Mouse (Mus musculus): ENCODE measurements around the gene Meis2. TPM values are rescaled to one million over a fixed set of nuclear protein-coding genes. Genes with fewer than 3 reads are reported as not detected.

The Meis2 gene
- total RNA-seq, 2 experiments from 2014 or later = 0.84 to 1.3 TPM

DNA sequence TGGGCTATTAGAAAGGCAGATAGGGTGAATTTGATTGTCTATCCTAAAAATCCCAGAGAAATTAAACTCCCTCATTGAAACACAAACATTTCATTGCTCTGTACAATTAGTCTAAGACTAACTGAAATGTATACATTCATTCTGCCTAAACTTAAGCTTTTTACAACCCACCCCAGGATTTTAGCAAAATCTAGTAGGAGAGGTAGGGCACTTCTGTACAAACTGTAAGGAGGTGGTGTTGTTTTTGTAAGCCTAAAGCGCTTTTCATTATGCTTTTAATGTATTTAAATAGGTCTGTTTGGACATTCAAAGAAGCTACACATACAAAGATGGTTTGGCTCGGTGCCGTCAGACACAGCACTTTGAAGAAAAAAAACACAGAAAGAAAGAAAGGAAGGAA lies 8.4 kb upstream of the Meis2 start:
- TF ChIP-seq CTCF (IDR thresholded peaks at IDR 0.05) = no peak
- no peak overlapping the region for H3K4me3 ChIP-seq
- DNase-seq = no peak
- intact Hi-C loops (cut with DNase I) = no loop called here
- no peak overlapping the region for H3K27ac ChIP-seq

DNA sequence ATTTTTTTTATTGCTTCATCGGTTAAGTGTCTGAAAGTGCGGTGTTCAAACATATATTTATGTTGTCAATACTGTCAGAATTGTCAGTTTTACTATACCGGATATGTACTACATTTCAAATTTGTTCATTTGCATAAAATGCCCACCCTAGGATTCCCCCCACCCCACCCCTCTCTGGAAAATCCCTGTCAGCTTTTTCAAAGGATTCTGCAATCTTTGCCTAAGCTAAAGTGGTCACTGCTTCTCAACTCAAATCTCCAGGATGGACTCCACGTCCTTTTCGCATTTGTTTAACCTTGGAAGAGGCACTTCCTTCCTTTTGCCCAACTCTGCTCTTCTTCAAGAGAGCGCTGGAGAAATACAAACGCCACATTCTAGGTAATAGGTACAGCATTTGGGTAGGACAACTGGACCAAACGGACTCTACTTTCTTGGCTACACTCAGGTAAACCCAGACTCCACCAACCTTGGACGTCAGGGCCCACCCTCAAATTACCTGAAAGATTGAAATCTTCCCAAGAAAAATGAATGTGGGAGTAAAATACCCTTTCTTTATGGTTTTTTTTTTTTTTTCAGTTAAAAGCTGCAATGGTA lies 7.8 kb upstream of the Meis2 start:
- no peak for TF ChIP-seq CTCF (IDR thresholded peaks at IDR 0.05)
- Histone ChIP-seq H3K27ac (no peak overlapping the region), H3K4me3 (no peak overlapping the region)
- no peak for DNase-seq
- intact Hi-C loops (cut with DNase I) = no loop called here

DNA sequence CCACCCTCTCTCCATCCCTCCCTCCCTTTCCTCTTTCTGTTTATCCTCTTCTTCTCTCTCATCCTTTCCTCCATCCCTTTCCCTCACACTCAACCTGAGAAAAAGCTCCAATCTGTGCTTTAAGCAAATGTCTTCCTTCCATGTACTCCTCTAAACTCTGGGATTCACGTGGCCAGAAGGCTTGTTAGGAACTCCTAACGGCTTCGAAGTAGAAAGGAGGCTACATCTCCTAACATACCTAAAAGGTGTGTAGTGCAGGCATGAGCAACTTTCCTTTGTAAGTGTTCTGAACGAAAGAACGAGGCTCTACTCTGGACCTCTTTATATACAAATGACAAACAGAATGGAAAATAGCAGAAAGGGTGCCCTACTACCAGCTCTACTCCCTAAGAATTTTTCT lies 7.1 kb upstream of the Meis2 start:
- intact Hi-C loops (cut with DNase I) = no loop called here
- no peak for TF ChIP-seq CTCF (IDR thresholded peaks at IDR 0.05)
- Histone ChIP-seq H3K27ac (no peak overlapping the region), H3K4me3 (no peak overlapping the region)
- no peak for DNase-seq

DNA sequence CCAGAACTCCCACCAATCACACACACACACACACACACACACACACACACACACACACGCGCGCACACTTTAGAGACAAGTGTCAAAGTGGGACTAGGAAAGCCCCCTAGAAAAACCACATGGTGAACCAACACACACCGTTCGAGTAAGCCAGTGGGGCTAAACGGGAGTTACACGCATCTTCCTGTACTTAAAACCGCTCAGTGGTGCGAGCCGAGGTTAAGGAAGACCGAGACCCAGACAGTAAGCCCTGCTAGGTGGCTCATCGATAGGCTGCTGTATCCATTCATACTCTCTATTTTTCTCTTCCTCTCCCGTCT lies 6.6 kb upstream of the Meis2 start:
- no peak for TF ChIP-seq CTCF (IDR thresholded peaks at IDR 0.05)
- no peak overlapping the region for H3K27ac ChIP-seq
- intact Hi-C loops (cut with DNase I) = no loop called here

DNA sequence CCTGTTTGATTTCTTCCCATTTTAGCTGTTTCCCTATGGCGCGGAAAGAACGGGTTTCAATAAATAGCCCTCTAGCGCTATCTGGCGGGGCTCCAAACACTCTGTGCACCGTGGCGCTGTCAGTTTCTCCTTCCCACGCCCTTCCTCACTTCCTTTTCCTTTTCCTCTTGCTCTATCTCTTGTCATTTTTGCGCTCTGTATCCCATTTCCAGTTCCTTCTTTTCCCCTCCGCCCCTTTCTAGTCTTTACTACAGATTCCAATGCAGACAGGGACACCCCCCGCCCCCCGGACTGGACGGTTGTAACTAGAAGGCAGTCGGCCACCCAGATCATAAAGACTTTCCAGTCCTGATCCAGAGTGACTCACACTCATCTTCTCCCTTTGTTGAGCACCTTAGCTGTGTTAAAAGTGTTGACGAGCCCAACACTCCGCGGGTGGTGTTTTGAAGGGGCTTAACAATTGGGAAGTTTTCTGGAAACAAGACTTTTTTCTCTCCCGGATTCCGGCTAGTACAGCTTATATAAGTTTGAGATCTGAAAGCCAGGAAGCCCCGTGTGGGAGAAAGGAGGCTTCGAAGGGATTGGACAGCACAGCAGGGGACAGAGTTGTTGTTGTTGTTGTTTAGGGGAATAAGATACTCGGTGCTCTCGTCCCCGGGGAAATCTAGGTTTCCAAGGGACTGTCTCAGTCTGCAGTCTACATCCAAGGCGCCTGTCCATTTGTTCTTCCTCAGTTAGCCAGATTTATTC lies 6.1 kb upstream of the Meis2 start:
- no peak overlapping the region for H3K27ac ChIP-seq
- TF ChIP-seq CTCF (IDR thresholded peaks at IDR 0.05) = peak; percentile 43
- H3K4me3 ChIP-seq = peak overlapping the region; percentile 47
- peak; percentile 49 for DNase-seq
- intact Hi-C loops (cut with DNase I) = no loop called here

More for the DNA sequence above, 6.6 kb upstream of the Meis2 start:
- H3K4me3 ChIP-seq = no peak overlapping the region
- DNase-seq = no peak

DNA sequence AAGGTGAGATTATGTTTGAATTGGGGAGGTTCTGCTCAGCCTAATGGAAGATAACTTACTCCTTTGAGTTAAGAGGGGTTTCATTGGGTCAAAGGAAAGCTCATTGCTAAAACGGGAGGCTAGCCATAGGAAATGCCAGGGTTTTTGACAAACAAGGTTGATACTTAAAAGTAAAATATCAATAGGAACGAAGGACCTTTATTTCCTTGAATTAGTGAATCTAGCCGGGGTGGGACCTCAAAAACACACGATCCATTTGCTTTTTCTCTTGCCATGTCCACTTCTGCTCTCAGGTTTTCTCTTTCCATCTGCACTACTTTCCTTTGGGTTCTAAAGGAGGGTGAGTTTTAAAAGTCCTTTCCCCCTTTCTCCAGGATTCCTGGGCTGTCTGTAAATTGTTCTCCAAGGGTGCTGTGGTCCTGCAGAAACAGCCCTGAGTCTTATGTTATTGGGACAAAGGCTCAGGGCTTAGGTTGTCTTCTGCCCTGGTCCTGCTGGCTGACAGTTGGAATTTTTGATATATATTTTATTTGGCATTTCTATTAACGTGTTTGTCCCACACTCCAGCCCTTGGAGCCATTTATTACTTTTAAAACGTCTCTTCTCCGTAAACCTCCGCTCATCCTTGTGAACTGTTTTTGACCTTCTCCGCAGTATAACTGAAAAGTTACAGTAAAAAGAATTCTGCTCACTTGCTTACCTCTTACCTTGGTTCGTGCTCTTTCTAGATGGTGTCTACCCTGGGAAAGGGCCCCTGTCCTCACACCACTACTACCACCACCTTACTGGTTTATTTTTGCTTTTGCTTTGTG lies 5.2 kb upstream of the Meis2 start:
- no peak overlapping the region for H3K27ac ChIP-seq
- H3K4me3 ChIP-seq = no peak overlapping the region
- intact Hi-C loops (cut with DNase I) = no loop called here
- no peak for DNase-seq
- TF ChIP-seq CTCF (IDR thresholded peaks at IDR 0.05) = no peak

DNA sequence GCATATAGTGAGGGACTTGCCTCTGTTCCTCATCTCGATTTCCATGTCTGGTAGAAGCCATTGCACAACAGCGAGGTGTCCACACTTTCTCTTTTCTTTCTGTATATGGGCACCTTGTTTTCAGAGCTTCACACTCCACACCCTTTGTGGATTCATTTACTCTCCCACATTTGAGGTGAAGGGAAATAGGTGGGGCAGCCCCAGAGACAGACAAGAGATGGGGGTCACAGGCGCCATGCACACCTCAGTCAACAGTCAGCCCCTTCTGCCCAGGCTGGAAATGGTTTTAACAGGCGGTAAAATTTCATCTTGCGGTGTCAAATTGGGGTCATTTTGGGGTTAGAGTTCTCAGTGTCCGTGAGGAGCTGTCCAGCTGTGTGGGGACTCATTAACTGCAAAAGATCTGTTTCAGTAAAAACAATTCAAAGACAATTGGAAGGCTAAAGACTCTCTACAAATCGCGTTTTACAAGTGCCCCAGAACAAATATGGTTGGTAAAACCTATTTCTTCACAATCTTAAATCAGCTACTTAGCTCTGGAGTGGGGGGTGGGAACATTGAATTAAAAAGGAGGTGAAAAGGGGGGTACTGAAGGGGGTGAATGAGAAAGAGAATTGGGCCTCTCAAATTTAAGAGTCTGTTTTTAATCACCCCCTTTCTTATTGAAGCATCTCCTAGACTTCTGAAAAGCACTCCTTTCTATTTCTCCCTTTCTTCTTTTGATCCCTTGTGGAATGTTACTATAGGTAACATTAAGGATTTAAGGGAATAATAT lies 4.0 kb upstream of the Meis2 start:
- no peak for DNase-seq
- no peak for TF ChIP-seq CTCF (IDR thresholded peaks at IDR 0.05)
- intact Hi-C loops (cut with DNase I) = no loop called here
- Histone ChIP-seq H3K27ac (no peak overlapping the region), H3K4me3 (no peak overlapping the region)

DNA sequence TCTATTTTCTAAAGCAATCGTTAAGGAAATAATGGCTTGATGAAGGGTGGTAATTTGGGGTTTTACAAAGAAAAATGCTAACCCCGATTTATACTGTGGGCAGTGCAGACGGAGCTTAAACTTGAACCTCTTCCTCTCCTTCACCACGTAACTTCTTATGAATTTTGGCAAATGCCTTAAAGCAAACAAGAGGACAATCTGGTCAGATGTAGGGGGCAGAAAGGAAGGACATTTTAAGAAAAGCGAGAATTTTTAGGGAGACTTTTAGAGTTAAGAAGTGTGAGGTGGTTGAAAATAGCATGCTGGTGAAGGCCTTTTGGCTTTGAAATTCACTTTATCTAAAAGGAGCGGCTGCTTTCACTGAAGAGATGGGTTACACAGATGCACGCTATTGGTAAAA lies 3.3 kb upstream of the Meis2 start:
- no peak for TF ChIP-seq CTCF (IDR thresholded peaks at IDR 0.05)
- Histone ChIP-seq H3K27ac (no peak overlapping the region), H3K4me3 (no peak overlapping the region)
- no peak for DNase-seq
- intact Hi-C loops (cut with DNase I) = no loop called here

DNA sequence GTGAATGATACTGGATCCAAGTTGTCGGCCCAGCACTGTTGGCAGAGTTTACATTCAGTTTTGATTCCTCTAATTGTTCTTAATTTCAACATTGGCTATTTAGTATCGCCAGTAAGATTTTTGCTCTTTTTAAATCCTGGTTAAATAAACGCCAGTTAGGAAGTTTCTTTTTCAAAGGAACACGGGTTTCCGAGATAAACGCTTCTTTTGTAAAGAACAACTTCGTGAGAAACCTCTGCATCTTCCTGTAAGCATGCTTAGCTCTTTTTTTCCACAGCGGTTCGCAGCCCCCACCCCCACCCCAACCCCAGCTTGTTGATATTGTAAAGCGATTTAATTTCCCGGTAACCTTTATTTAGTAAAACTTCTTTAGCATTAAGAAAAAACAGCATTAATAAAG lies 2.8 kb upstream of the Meis2 start:
- no peak for TF ChIP-seq CTCF (IDR thresholded peaks at IDR 0.05)
- Histone ChIP-seq H3K27ac (no peak overlapping the region), H3K4me3 (no peak overlapping the region)
- intact Hi-C loops (cut with DNase I) = no loop called here
- DNase-seq = no peak

DNA sequence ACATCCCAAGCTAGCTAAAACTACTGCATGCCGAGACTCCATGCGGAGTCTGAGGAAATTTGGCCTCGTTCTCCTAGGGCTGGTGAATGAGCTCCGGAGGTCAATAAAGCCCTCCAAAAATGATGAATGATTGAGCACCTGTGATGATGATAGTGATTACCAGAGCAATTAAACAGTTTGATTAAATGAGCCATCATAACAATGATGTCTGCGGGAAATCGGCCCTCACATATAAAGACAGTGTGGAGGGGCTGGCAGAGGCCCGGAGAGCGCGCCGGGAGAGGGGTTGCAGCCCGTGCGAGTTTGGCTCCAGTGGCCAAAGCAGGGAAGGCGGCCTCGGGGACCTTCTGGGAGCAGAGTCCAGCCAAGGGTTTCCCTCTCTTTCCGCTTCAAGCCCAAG lies 2.1 kb upstream of the Meis2 start:
- DNase-seq = peak; percentile 17
- H3K27ac ChIP-seq = no peak overlapping the region
- no peak for TF ChIP-seq CTCF (IDR thresholded peaks at IDR 0.05)
- intact Hi-C loops (cut with DNase I) = no loop called here
- H3K4me3 ChIP-seq = peak overlapping the region; percentile 43

DNA sequence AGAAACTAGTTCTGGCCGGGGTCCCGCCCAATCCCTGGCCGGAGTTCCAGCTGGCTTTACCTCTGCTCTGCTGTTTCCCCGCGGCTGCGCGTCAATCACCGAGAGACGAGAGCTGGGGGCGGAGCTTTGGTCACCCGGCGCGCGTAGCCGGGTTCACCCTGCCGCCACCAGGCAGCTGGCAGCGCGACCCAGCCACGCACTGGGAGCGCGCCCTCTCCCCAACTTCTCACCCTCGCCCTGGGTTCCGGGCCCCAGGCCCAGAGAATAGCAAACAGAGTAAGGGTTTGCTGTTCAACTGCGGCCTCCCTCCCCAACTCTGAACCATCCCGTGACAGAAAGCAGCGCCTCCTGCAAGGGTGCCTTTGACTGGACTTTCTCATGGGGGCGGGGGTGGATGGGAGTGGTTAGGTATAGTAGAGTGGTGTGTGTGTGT lies 1.4 kb upstream of the Meis2 start:
- peak overlapping the region; percentile 78 for H3K27ac ChIP-seq
- TF ChIP-seq CTCF (IDR thresholded peaks at IDR 0.05) = no peak
- peak; percentile 82 for DNase-seq
- intact Hi-C loops (cut with DNase I) = no loop called here
- peak overlapping the region; percentile 70 for H3K4me3 ChIP-seq

DNA sequence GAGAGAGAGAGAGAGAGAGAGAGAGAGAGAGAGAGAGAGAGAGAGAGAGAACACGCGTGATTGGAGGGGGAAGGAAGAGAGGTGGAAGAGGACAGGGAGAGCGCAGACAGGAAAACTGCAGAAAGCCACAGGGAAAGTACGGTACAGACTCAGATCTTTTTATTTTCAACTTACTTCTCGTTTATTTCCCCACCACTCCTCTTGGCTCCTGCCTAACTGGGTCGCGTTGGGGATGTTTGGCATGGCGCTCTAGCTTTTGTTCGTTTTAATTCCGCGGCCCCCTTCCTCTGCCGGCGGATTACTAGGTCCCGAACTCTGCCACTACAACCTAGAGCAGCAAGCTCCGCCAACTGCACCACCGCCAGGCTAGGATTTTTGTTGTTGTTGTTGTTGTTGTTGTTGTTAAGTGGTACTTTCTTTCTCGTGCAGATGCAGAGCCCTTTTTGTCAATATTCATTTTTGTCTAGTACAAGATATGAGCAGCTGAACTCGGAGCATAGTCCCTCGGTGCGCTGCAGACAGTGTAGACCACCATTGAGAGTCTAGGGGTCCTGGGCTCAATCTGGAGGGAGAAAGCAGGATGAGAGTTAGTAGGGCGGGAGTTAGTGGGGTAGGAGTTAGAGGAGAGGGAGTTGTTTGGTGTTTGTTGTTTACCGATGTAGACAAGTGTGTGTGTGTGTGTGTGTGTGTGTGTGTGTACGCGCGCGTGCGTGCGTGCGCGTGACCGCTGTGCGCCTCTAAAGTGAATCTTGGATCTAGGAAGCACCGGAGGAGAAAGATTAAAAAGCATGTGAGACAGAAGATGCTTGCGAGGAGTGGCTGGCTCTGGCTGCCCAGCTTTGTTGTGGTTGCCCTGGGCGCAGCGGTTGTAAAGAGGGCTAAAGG lies 660 bp upstream of the Meis2 start:
- Histone ChIP-seq H3K4me3 (peak overlapping the region; percentile 70), H3K27ac (peak overlapping the region; percentile 78)
- no peak for TF ChIP-seq CTCF (IDR thresholded peaks at IDR 0.05)
- intact Hi-C loops (cut with DNase I) = no loop called here
- DNase-seq = peak; percentile 44

Measured in gastrocnemius, adult 2 months (tissue).